Mouse (Mus musculus) CH12.LX (cell line): ENCODE measurements around the gene Dusp22. TPM values are rescaled to one million over a fixed set of nuclear protein-coding genes. Genes with fewer than 3 reads are reported as not detected.

Source experiments
- DNase-seq: peaks from one replicate; pipeline ENCODE4 v3.0.0-alpha.2; 2013; ENCODE audit errors: extremely low read depth
- H3K27ac ChIP-seq: 2 replicates; pipeline ENCODE4 v1.5.1; 2012; ENCODE audit warnings: low read depth, mild to moderate bottlenecking, control low read depth, moderate library complexity; ENCODE audit not compliant: insufficient read depth
- H3K27me3 ChIP-seq: replicated peaks from 2 replicates; pipeline ENCODE3; 2012; ENCODE audit warnings: inconsistent platforms
- H3K36me3 ChIP-seq, 2 experiments: replicated peaks in 1 of 2; 2 replicates each; pipeline versions ENCODE3 to v1.6.1; 2012; ENCODE audit warnings: inconsistent platforms in 1 of 2, low read length in 1 of 2, mild to moderate bottlenecking in 1 of 2, mixed read lengths in 1 of 2, moderate library complexity in 1 of 2; ENCODE audit not compliant: control insufficient read depth in 1 of 2, insufficient read depth in 1 of 2
- H3K4me1 ChIP-seq, 2 experiments: 2 replicates each; pipeline ENCODE4 v1.6.1; 2012; ENCODE audit warnings: inconsistent platforms in 1 of 2, moderate library complexity in 1 of 2; ENCODE audit not compliant: insufficient read depth in 2 of 2, control insufficient read depth in 1 of 2
- H3K4me2 ChIP-seq: 2 replicates; pipeline ENCODE4 v1.6.1; 2012; ENCODE audit warnings: low read depth, mild to moderate bottlenecking, control low read depth; ENCODE audit not compliant: poor library complexity, insufficient read depth, severe bottlenecking
- H3K4me3 ChIP-seq, 3 experiments: fragments of 150-350 bp in 1 of 3; sonication (generic) in 1 of 3; replicated peaks in 1 of 3; 2 replicates each; pipeline versions ENCODE3 to v1.5.1; 2011 to 2012; ENCODE audit warnings: low read depth in 2 of 3, low read length in 2 of 3, mild to moderate bottlenecking in 2 of 3, moderate library complexity in 2 of 3, control low read depth in 1 of 3, improper control_type of control experiment in 1 of 3, inconsistent platforms in 1 of 3, mixed read lengths in 1 of 3; ENCODE audit not compliant: poor library complexity in 1 of 3
- H3K79me2 ChIP-seq: replicated peaks from 2 replicates; pipeline ENCODE4 v1.6.1; 2012; ENCODE audit warnings: mild to moderate bottlenecking, moderate library complexity; ENCODE audit not compliant: control insufficient read depth, poor library complexity, insufficient read depth, severe bottlenecking; ENCODE audit errors: extremely low read depth
- H3K9ac ChIP-seq: 2 replicates; pipeline ENCODE4 v1.6.1; 2012; ENCODE audit warnings: low read depth, mild to moderate bottlenecking, control low read depth, moderate library complexity; ENCODE audit not compliant: insufficient read depth
- H3K9me3 ChIP-seq: replicated peaks from 2 replicates; pipeline ENCODE3; 2012; ENCODE audit warnings: low read length, inconsistent platforms, mixed read lengths
- CHD2 ChIP-seq: IDR thresholded peaks from 2 replicates; pipeline ENCODE4 v1.6.1; 2011; ENCODE audit warnings: low read length, improper control_type of control experiment
- CTCF ChIP-seq, 2 experiments: IDR thresholded peaks in 1 of 2; conservative IDR thresholded peaks in 1 of 2; 2 replicates each; pipeline ENCODE4 v1.5.1; 2011 to 2012; ENCODE audit warnings: low read depth in 2 of 2, low read length in 2 of 2, improper control_type of control experiment in 1 of 2, inconsistent platforms in 1 of 2, mild to moderate bottlenecking in 1 of 2, moderate library complexity in 1 of 2
- E2F4 ChIP-seq: IDR thresholded peaks from 2 replicates; pipeline ENCODE4 v1.6.1; 2011; ENCODE audit warnings: low read depth, low read length, improper control_type of control experiment; ENCODE audit not compliant: insufficient replicate concordance
- ELF1 ChIP-seq: IDR thresholded peaks from 2 replicates; pipeline ENCODE4 v1.6.1; 2014; ENCODE audit warnings: low read depth, mild to moderate bottlenecking, inconsistent platforms, low read length, improper control_type of control experiment
- EP300 ChIP-seq: IDR thresholded peaks from 2 replicates; pipeline ENCODE4 v1.6.1; 2011; ENCODE audit warnings: low read length, improper control_type of control experiment
- ETS1 ChIP-seq: conservative IDR thresholded peaks from 2 replicates; pipeline ENCODE4 v1.6.1; 2012; ENCODE audit warnings: low read depth, mild to moderate bottlenecking, inconsistent platforms, low read length, improper control_type of control experiment, moderate library complexity
- GABPA ChIP-seq: IDR thresholded peaks from 2 replicates; pipeline ENCODE4 v1.6.1; 2012; ENCODE audit warnings: low read depth, low read length, improper control_type of control experiment, inconsistent platforms; ENCODE audit not compliant: insufficient replicate concordance
- IRF4 ChIP-seq: IDR thresholded peaks from 2 replicates; pipeline ENCODE4 v1.6.1; 2014; ENCODE audit warnings: low read depth, mild to moderate bottlenecking, inconsistent platforms, low read length, improper control_type of control experiment
- JUN ChIP-seq: IDR thresholded peaks from 2 replicates; pipeline ENCODE4 v1.6.1; 2011; ENCODE audit warnings: low read depth, mild to moderate bottlenecking, low read length, improper control_type of control experiment, moderate library complexity; ENCODE audit not compliant: insufficient read depth
- JUND ChIP-seq: conservative IDR thresholded peaks from 2 replicates; pipeline ENCODE4 v1.6.1; 2011; ENCODE audit warnings: low read depth, low read length, improper control_type of control experiment
- KAT2A ChIP-seq: IDR thresholded peaks from 2 replicates; pipeline ENCODE4 v1.6.1; 2012; ENCODE audit warnings: low read length, improper control_type of control experiment, inconsistent platforms; ENCODE audit not compliant: insufficient replicate concordance
- MAFK ChIP-seq: IDR thresholded peaks from 2 replicates; pipeline ENCODE4 v1.6.1; 2011; ENCODE audit warnings: low read length, improper control_type of control experiment; ENCODE audit not compliant: insufficient replicate concordance
- MAX ChIP-seq: IDR thresholded peaks from 2 replicates; pipeline ENCODE4 v1.6.1; 2011; ENCODE audit warnings: low read length, improper control_type of control experiment
- MAZ ChIP-seq: IDR thresholded peaks from 2 replicates; pipeline ENCODE4 v1.6.1; 2012; ENCODE audit warnings: low read depth, mild to moderate bottlenecking, inconsistent platforms, low read length, improper control_type of control experiment, moderate library complexity
- MEF2A ChIP-seq: IDR thresholded peaks from 2 replicates; pipeline ENCODE4 v1.6.1; 2014; ENCODE audit warnings: low read depth, mild to moderate bottlenecking, inconsistent platforms, low read length, improper control_type of control experiment, borderline replicate concordance
- MYC ChIP-seq: IDR thresholded peaks from 2 replicates; pipeline ENCODE4 v1.6.1; 2011; ENCODE audit warnings: low read depth, mild to moderate bottlenecking, improper control_type of control experiment, low read length
- NELFE ChIP-seq: IDR thresholded peaks from 2 replicates; pipeline ENCODE4 v1.6.1; 2011; ENCODE audit warnings: low read depth, low read length, improper control_type of control experiment
- NRF1 ChIP-seq: IDR thresholded peaks from 2 replicates; pipeline ENCODE4 v1.6.1; 2014; ENCODE audit warnings: low read depth, mild to moderate bottlenecking, inconsistent platforms, low read length, improper control_type of control experiment, moderate library complexity
- PAX5 ChIP-seq: IDR thresholded peaks from 2 replicates; pipeline ENCODE4 v1.6.1; 2012; ENCODE audit warnings: low read length, inconsistent platforms, mixed read lengths
- POLR2A ChIP-seq: IDR thresholded peaks from 2 replicates; pipeline ENCODE4 v1.6.1; 2011; ENCODE audit warnings: low read depth, mild to moderate bottlenecking, improper control_type of control experiment, low read length
- POLR2AphosphoS2 ChIP-seq: IDR thresholded peaks from 2 replicates; pipeline ENCODE4 v1.6.1; 2011; ENCODE audit warnings: low read depth, low read length, improper control_type of control experiment
- RAD21 ChIP-seq: IDR thresholded peaks from 2 replicates; pipeline ENCODE4 v1.6.1; 2011; ENCODE audit warnings: low read depth, mild to moderate bottlenecking, low read length, improper control_type of control experiment, moderate library complexity
- SIN3A ChIP-seq: IDR thresholded peaks from 2 replicates; pipeline ENCODE4 v1.6.1; 2012; ENCODE audit warnings: low read length, improper control_type of control experiment, inconsistent platforms
- SMC3 ChIP-seq: IDR thresholded peaks from 2 replicates; pipeline ENCODE4 v1.6.1; 2011; ENCODE audit warnings: low read depth, low read length, improper control_type of control experiment
- TBP ChIP-seq: conservative IDR thresholded peaks from 2 replicates; pipeline ENCODE4 v1.6.1; 2011; ENCODE audit warnings: low read depth, low read length, improper control_type of control experiment
- TCF12 ChIP-seq: IDR thresholded peaks from 2 replicates; pipeline ENCODE4 v1.6.1; 2014; ENCODE audit warnings: low read depth, mild to moderate bottlenecking, inconsistent platforms, low read length, improper control_type of control experiment
- UBTF ChIP-seq: IDR thresholded peaks from 2 replicates; pipeline ENCODE4 v1.6.1; 2012; ENCODE audit warnings: low read depth, mild to moderate bottlenecking, inconsistent platforms, low read length, improper control_type of control experiment, moderate library complexity
- USF1 ChIP-seq: IDR thresholded peaks from 2 replicates; pipeline ENCODE4 v1.6.1; 2014; ENCODE audit warnings: low read depth, mild to moderate bottlenecking, inconsistent platforms, low read length, improper control_type of control experiment
- ZKSCAN1 ChIP-seq: IDR thresholded peaks from 2 replicates; pipeline ENCODE4 v1.6.1; 2012; ENCODE audit warnings: low read depth, inconsistent platforms, low read length, improper control_type of control experiment, borderline replicate concordance
- ZMIZ1 ChIP-seq: IDR thresholded peaks from 2 replicates; pipeline ENCODE4 v1.6.1; 2012; ENCODE audit warnings: low read depth, mild to moderate bottlenecking, inconsistent platforms, low read length, improper control_type of control experiment
- ZNF384 ChIP-seq: IDR thresholded peaks from 2 replicates; pipeline ENCODE4 v1.6.1; 2012; ENCODE audit warnings: low read depth, low read length, improper control_type of control experiment, inconsistent platforms
- dilution Hi-C: fragments of 300-500 bp; cut with MboI; formaldehyde crosslinking; loops from 2 replicates; pipeline ENCODE4 v1.14.3; 2020; ENCODE audit warnings: low sequenced_read_pairs; ENCODE audit not compliant: extremely low pct_unique_long_range_greater_than_20kb, extremely low pct_ligation_motif_present
- in situ Hi-C: fragments of 300-500 bp; cut with MboI; formaldehyde crosslinking; loops from 3 replicates; pipeline ENCODE4 v1.14.3; 2019; ENCODE audit warnings: low sequenced_read_pairs, low pct_ligation_motif_present, low pct_unique_long_range_greater_than_20kb, mixed read lengths
- polyA plus RNA-seq: library from polyadenylated mRNA; unstranded; fragments of >175 nt; gene quantifications from 2 replicates; pipeline ENCODE4 v1.2.1, GENCODE M21; 2012; ENCODE audit warnings: low read depth; ENCODE audit not compliant: insufficient read length
- total RNA-seq, 2 experiments: library from RNA; depleted of rRNA; stranded (reverse); fragments of 300-350 nt in 1 of 2; fragments of >200 nt in 1 of 2; gene quantifications; 2 replicates each; pipeline ENCODE4 v1.2.3; 2012 to 2014

Dusp22 gene
- total and polyA plus RNA-seq, 3 experiments: 18.0 to 28.7 (median 22.5) TPM

GRCm38 (mm10) chr13:30729245-30729644, 69.4 kb downstream of the Dusp22 start:
- Histone ChIP-seq H3K9me3 (peaks cover 7% of the 10 kb centered on the region), H3K9ac (no peak overlapping the region), H3K4me3 (no peak overlapping the region), H3K36me3 (no peaks in the 10 kb centered on the region), H3K79me2 (no peaks in the 10 kb centered on the region), H3K4me1 (peaks cover 26 to 72% of the 10 kb centered on the region in 2 experiments), H3K27me3 (no peaks in the 10 kb centered on the region), H3K4me2 (no peak overlapping the region), H3K27ac (peak overlapping the region; percentile 40; the same call in 1 of the 2 replicates)
- in situ Hi-C loops (no loop called here), dilution Hi-C loops (no loop called here)
- DNase-seq: no peak
- TF ChIP-seq RAD21: no peak
- TF ChIP-seq IRF4: no peak
- no peak for TF ChIP-seq NELFE

- H3K4me2 ChIP-seq: no peak overlapping the region
- peak overlapping the region; percentile 76 for H3K27ac ChIP-seq
- DNase-seq: peak; percentile 85
- peaks cover 7% of the 10 kb centered on the region for H3K9me3 ChIP-seq
- peaks cover 33 to 72% of the 10 kb centered on the region in 2 experiments for H3K4me1 ChIP-seq
- no peak overlapping the region for H3K9ac ChIP-seq
- no peaks in the 10 kb centered on the region for H3K36me3 ChIP-seq
- dilution Hi-C loops (no loop called here), in situ Hi-C loops (no loop called here)
- peak overlapping the region in 1 of 3 experiments; percentile 16 for H3K4me3 ChIP-seq
- no peaks in the 10 kb centered on the region for H3K27me3 ChIP-seq
- H3K79me2 ChIP-seq: no peaks in the 10 kb centered on the region
- TF ChIP-seq NELFE (no peak), EP300 (peak; percentile 55; the same call in 1 of the 2 replicates), POLR2A (peak; percentile 26; the same call in 1 of the 2 replicates), ZNF384 (peak; percentile 57; the same call in 1 of the 2 replicates), ETS1 (peak; percentile 95), IRF4 (peak; percentile 75), POLR2AphosphoS2 (no peak), JUN (no peak; the same call in 1 of the 2 replicates), KAT2A (0 out of 2 replicates have a peak, but pooled peaks have one; percentile 42), TCF12 (no peak; the same call in 1 of the 2 replicates), RAD21 (no peak; the same call in 1 of the 2 replicates), MYC (peak; percentile 90), ZMIZ1 (no peak), NRF1 (no peak), UBTF (no peak), MEF2A (peak; percentile 62; the same call in 1 of the 2 replicates), E2F4 (no peak), PAX5 (no peak), USF1 (peak; percentile 76), SIN3A (peak; percentile 60; the same call in 1 of the 2 replicates), SMC3 (no peak), JUND (peak; percentile 27; the same call in 1 of the 2 replicates), ZKSCAN1 (no peak), CTCF (conservative IDR thresholded peaks at IDR 0.05 in 1 of 2, IDR thresholded peaks at IDR 0.05 in 1 of 2; ENCODE audit: low read depth in 2 of 2, low read length in 2 of 2) (no peak), TBP (no peak), ELF1 (no peak), MAFK (no peak), MAX (peak; percentile 82), MAZ (0 out of 2 replicates have a peak, but pooled peaks have one; percentile 7), GABPA (no peak), CHD2 (no peak)
These were observed 70.5 kb downstream of the Dusp22 start for GRCm38 (mm10) chr13:30730104-30730793.
